Mouse (Mus musculus) cerebellum, adult 11 months (tissue): ENCODE measurements around the gene Msh2.
"Not testable (repeated sequence)": the region's sequence is repeated elsewhere in the genome, so short reads cannot be mapped to it uniquely, and the experiment has no call there.

ENCODE experiments used
- DNase-seq: peaks from one replicate; pipeline ENCODE4 v3.0.0; 2022

Msh2 gene

GRCm38 (mm10) chr17:87671890-87672660 lies at the start of gene Msh2:
Gene Msh2, plus strand, starts transcription at chr17:87672330.
- DNase-seq: peak; percentile 97

DNA sequence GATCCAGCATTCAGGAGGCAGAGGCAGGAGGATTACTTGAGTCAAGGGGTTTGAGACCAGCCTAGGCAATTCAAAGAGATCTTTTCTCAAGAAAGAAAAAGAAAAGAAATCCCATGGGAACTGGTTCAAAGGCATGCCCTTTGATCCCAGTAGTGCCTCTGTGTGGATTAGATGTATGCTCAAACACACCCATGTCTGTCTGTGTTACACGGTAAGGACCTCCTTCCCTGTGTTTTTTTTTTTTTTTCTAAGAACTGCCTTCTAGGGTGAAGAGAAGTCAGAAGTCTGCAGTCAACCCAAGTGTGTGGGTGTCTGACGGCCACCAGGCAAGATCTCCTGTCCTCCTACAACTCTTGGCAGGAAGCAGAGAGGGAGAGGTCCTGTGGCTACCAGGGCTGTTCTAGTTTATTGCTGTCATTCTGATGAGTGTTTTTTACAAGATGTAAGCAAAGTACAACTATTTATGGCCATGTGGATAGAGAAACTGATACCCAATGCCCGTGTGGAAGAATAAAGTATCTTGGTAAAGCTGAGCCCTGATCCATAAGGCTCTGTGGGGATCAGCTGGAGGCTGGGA lies 46.5 kb upstream of the Msh2 start:
- no peak for DNase-seq

GRCm38 (mm10) chr17:87628144-87628543 lies 44.0 kb upstream of the Msh2 start:
- DNase-seq: no peak

DNA sequence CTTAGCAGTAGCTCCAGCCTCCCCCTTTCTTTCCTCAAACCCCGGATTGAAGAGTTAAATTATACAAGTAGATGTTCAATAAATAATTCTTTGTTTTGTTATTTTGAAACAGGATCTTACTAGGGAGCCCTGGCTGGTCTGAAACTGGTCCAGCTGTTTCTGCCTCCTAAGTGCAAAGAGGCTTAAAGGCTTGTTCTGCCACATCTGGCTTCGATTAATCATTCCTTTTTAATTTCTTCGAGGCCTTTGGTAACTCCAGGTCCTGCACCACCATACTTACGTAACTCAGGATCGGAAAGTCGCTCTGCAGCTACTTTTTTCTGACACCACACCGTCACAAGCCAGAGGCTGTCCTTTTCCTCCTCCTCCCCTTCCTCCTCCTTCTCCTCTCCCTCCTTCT lies 43.4 kb upstream of the Msh2 start:
- no peak for DNase-seq

DNA sequence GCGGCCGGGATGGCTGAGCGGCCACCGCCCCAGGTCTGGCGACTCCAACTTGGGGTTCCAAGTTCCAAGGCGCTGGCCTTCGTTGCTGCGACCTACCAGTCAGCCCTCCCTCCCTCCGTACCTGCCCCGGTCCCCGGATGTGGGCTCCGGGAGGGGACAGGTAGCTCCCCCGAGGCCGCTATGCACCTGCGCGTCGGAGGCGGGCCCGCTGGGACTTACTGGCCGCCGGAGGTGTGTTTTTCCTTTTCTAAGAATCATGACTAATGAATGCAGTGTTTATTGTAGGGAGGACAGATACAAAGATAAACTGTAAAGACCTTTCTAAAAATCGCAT lies 35.1 kb upstream of the Msh2 start:
- DNase-seq: no peak

DNA sequence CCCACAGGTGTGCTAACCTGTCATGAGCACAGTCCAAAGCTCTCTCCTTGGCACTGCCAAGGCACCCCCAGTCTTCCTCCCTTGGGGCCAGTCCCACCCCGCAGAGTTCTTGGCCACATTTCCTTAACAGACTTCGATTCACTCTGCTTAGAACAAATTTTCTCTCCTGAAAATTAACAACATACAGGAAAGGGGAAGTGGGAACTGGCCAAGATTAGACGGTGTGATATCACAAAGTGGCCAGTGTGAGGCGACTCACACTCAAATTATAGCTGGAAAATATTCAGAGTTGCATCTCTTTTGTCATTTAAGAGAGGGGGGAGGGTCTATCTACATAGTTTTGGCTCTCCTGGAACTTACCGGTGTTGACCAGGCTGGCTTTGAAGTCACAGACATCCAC lies 32.9 kb upstream of the Msh2 start:
- DNase-seq: no peak

GRCm38 (mm10) chr17:87640272-87640671 lies 31.9 kb upstream of the Msh2 start:
- no peak for DNase-seq

DNA sequence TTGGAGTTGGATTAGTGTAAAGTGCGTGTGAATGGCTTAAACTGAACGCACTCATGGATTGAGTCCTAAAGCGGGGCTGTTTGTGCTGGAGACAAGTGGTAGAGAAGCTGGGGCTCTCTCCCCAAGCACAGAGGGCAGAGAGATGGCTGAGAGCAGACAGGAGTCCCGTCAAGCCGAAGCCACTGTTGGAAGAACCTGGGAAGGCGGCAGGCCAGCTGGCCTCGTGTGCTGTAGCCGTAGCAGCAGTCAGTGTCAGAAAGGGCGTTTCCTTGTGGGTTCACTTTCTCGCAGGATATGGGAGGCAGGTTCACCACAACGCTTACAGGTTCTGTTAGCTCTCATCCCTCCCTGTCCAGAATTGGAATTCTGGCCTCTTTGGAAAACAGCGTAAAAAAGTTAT lies 31.1 kb upstream of the Msh2 start:
- no peak for DNase-seq

GRCm38 (mm10) chr17:87642744-87643143 lies 29.4 kb upstream of the Msh2 start:
- no peak for DNase-seq

GRCm38 (mm10) chr17:87655616-87656015 lies 16.5 kb upstream of the Msh2 start:
- not testable (repeated sequence) for DNase-seq

- DNase-seq: not testable (repeated sequence)
Measured at GRCm38 (mm10) chr17:87661958-87662573, 10.1 kb upstream of the Msh2 start.

- no peak for DNase-seq
Measured at GRCm38 (mm10) chr17:87664238-87664637, 7.9 kb upstream of the Msh2 start.

- DNase-seq: peak; percentile 44
Measured at GRCm38 (mm10) chr17:87665066-87665822, 6.9 kb upstream of the Msh2 start.

DNA sequence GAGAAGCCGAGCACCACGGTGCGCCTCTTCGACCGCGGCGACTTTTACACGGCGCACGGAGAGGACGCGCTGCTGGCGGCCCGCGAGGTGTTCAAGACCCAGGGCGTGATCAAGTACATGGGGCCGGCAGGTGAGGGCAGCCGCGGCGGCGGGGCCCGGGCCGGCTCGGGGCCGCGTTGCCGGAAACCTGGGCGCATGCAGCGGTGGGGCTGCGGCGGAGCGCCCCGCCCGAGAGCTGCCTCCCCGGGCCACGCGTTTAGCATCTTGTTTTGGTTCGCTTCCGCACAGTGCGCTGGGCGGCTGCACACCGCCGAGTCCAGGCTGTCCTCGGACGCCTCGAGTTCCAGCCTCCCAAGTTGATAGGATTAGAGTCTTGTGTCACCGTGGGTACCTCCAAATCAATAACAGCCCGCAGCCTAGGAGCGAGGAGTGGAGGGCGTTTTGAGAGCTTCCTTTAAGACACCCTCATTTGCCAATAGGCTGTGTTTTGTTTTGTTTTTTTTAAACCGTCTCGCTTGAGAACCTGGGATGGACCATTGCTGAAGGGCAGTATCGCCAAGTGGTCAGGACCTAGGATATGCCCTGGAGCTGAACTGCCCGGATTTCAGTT lies 652 bp downstream of the Msh2 start:
- peak; percentile 10 for DNase-seq

DNA sequence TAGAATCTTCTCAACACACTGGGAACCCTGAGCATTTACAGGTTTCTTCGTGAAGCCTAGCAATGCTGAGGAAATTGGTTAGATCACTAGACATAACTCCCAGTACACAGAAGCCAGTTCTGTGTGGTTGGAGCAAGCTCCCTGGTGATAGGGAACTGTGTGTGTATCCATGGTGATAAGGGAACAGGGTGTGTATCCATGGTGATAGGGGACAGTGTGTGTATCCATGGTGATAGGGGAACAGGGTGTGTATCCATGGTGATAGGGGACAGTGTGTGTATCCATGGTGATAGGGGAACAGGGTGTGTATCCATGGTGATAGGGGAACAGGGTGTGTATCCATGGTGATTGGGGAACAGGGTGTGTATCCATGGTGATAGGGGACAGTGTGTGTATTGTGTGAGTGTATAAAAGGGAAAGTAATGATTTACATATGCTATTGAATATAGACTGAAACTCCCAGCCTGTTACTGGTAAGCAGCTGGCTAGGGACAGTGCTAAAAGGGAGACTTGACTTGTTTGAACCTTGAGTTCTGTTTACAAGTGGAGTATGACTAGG lies 4.9 kb downstream of the Msh2 start:
- DNase-seq: not testable (repeated sequence)

DNA sequence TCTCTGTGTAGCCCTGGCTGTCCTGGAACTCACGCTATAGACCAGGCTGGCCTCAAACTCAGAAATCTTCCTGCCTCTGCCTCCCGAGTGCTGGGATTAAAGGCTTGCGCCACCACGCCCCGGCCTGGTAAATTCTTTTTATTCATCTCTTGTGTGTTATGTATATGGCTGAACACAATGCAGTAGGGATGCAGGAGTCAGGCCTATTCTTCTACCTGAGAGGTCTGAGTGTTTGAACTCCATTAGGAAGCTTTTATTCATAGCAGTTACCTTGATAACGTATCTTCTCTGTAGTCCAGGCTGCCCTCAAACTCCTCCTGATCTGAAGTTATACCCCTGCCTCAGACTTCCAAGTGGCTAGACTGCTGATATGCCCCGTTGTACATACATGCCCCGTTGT lies 5.5 kb downstream of the Msh2 start:
- DNase-seq: no peak

GRCm38 (mm10) chr17:87689217-87689616 lies 17.1 kb downstream of the Msh2 start:
- no peak for DNase-seq

DNA sequence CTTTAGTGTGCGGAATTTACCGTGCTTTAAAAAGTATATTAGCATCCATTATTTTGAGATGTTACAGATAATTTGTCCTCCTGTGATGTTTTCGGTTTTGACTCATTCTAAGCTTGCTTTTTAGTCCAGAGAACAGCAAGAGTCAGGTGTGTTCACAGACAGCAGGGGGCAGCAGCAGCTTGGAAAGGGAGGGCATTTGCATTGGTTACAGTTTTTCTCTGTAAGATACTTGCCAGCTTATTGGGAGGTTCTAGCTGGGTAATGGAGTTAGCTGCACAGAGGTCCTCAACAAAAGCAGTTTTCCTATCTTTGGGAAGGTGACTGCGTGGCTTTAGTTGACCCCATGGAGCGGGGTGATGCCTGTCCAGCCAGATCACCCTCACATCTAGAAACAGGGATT lies 19.8 kb downstream of the Msh2 start:
- DNase-seq: peak; percentile 69

DNA sequence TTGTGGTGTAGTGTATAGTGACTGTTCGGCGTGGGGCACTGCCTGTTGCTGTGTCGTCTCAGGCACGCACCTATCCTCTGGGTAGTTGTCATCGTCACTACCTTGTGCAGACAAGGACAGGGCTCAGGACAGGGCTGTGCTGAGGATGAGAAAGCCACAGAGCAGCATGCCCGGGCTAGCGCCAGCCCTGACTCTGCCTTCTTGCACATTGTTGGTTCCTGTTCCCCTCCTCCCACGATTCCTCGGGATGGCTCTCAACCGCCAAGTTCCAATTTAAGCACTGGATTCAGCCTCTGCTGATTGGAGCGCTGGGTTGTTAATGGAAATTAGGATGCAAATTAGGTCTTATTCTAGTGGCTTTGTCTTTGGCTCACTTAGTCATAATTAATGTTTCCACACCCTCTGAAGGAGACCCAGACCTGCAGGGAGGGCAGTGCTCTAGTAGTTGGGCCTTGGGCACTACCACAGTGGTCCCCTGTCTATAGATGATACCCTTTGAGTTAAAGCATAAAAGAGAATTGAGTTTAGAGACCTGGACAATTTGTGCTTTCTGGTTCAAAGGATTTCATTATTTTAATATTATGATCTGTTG lies 23.8 kb downstream of the Msh2 start:
- DNase-seq: no peak

DNA sequence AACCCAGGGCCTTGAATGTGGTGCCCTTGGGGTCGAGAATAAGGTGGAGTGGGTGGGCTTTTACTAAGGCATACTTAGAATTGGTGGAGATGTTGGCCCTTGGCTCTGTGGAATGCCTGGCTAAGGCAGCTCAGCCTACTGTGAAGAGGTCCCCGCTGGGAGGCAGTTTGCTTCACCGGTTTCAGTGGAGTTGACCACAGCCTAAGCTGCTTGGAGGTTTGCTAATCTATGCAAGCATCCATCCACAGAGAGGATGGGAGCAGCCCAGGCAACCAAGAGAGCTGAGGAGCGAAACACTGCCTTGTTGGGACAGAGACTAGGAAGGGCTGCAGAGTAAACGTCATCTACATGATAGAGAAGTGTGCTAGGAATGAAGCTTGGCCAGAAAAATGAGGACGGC lies 24.7 kb downstream of the Msh2 start:
- DNase-seq: no peak

DNA sequence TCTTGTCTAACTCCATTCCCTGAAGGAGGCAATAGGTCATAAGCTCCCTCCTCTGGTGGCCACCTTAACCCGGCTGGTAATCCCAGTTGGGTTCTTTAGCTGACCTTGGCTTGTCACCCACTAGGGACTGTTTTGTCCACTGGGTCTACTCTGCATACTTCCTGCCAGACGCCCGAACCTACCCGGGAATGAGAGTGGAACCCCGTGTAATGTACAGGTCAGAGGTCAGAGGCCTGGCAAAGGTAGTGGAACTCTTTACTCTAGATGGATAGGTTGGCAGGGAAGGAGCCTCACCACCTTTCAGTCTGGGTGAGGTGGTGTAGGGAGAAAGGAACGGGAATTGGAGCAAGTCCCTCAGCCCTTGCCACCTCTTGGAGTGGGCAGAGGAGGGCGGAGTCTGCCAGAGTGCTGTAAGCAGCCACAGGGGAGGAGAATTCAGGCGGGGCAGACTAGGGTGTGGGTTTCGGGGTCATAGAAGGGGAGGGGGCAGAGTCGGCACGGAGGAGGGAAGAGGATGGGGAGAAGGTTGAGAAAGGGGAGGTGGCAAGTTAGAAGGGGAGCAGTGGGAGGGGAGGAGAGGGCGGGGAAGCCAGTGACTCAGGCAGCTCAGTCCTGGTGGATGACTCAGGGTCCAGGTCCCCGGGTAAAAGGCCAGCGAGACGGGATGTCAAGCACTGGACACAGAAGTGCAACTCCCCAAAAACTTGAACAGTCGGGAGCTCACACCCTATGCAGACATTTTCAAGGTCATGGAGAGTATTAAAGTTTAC lies 27.1 kb downstream of the Msh2 start:
- no peak for DNase-seq

GRCm38 (mm10) chr17:87700101-87700500 lies 28.0 kb downstream of the Msh2 start:
- DNase-seq: no peak
